Mouse (Mus musculus) adrenal gland, postnatal 25 days (tissue): ENCODE measurements at regions not wholly inside any gene's neighbourhood (a gene's known extent, or its start where the extent isn't known, plus 50 kb on each side); places are given as distances from the start of the nearest gene placed in this dataset.
A peak's percentile ranks its signal among the peaks of the same experiment; 100 is the strongest.

Experiments used
- DNase-seq: peaks from one replicate; pipeline ENCODE4 v3.0.0; 2021; ENCODE audit warnings: mixed read lengths

DNA sequence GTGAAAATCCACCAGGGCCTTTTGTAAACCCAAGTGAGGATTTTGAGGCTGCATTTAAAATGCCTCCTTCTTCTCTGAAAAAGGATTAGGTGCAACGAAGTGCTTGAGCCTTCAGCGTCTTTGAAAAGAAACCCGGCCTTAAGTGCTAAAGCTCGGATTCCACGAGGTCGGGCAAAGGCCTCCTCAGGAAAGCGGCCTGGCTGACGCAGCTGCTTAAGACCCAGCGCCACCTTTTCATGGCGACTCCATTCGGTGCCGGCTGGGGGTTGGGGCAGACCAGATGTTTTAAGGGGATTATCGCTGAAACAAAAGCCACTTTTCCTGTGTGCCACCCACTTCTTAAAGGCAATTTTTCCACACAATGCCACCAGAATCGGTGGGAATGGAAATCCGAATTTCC is 61.6 kb upstream of the 4932438H23Rik start:
- no peak for DNase-seq

DNA sequence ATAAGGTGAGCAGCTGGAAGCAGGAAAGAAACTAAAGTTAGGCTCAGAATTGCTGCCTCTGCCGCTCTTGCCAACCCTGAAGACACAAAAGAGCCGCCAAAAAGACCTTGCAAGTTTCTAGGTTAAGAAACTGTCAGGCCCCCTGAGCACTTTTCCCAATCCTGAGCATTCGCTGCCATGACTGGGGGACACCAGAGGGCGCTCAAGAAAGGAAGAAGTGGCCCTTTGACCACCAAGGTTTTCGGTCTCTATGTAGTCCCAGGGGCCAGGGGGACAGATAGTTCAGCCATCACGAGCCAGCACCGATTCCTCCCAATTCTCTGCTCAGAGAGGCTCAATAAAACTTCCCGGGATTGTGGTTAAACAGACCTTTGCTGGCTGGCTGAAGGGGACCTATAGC is 64.6 kb upstream of the Olig2 start:
- peak; percentile 48 for DNase-seq

DNA sequence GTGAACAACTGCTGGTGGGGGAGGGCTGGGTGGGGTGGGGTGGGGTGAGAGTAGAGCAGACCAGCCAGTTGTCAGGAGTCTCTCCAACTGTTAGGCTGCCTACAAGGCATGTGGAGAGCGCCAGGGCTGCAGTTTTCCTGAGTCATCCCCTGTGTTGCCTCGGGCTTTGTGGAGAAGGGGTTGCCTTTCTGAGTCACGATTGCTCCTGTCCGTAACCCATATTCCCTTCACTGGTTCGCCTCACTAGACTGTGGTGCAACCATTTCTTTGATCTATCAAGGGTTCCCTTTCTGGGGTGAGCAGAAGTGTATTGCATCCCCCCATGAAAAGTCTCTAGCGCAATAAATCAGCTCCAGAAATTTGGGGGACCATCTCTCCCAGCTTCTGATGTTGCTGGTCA is 63.6 kb upstream of the Olig2 start:
- DNase-seq = peak; percentile 12

DNA sequence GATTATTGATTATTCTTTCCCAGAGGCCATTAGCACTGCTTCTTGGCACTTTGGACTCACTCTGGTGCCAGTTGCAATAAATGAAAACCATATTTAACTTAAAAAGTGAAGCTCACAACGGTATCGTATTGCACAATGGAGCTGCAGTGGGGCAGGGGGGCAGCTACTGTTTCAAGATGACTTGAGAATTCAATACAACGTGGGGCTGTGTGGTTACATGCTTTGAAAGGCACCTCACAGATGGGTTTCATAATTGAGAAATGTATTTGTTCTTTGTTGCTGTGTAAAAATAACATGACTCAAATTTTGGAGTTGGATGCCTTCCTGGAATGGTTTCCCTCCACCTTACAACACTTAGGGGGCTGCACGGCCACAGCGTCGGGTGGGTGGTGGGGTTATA is 62.9 kb upstream of the Olig2 start:
- DNase-seq = no peak

DNA sequence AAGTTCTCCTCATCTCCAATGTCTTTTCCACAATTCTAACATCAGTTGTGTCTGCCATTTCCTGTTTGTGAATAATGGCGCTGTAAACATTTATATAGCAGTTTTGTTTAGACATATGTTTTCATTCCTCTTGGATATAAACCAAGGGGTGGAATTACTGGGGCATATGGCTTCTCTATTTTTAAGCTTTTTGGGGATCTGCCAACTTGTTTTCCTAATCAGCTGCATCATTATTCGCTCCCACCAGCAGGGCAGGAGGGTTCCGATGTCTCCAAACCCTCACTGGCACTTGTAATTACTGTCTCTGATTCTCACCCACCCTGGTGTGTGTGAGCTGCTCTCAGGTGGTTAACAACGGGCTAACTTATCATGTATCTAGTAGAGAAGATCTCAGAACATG is 59.4 kb upstream of the Olig2 start:
- no peak for DNase-seq

DNA sequence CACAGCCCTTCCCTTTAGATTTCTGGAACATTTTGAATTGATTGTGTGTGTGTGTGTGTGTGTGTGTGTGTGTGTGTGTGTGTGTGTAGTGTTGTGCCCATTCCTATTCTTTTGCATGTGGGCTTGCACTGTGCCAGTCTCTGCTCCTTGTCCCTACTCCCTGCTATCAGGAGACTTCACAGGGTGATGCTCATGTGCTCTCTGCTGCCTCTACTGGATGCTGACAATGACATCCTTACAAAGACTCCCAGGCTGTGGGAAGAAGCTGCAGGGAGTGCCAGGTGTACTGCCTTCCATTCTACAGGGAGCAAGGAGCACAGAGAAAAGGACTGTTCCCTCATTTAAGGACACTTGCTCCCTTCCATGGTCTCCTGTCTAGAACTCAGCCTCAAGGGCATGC is 58.4 kb upstream of the Olig2 start:
- no peak for DNase-seq

DNA sequence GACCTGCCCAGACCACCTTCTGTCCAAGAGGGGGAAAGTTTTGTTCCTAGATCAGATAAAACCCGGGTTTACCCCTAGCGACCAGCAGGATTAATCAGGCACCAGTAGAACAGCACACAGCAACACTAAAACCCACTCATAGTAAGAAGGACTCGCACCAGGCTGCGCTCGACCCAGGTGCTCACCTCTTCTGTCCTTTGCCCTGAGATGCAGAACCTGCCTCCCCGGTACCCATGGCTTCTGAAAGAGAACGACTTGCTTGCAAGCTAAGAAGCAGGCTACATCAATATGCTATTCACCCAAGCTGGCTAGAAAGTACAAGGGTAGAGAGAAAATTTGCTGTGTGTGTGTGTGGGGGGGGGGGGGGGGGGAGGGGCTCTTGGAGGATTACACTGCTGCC is 56.9 kb upstream of the Olig2 start:
- no peak for DNase-seq

DNA sequence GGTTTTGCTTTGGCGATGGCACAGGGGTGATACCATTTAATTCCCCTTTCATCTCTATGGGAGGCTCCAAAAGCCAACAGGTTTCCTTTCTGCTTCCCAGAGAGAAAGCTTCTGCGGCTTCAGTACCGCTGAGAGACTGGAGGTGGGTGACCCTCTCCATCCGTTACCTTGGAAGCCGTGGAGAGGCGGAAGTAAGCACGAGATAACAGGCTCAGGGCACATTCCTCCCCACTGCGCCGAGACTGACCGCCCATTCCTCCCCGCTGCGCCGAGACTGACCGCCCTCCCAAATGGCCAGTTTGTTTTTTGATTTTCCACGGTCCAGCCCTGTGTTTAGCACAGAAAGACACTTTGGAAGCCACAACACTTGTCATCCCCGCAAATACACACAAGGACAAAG is 55.4 kb upstream of the Olig2 start:
- DNase-seq = no peak

DNA sequence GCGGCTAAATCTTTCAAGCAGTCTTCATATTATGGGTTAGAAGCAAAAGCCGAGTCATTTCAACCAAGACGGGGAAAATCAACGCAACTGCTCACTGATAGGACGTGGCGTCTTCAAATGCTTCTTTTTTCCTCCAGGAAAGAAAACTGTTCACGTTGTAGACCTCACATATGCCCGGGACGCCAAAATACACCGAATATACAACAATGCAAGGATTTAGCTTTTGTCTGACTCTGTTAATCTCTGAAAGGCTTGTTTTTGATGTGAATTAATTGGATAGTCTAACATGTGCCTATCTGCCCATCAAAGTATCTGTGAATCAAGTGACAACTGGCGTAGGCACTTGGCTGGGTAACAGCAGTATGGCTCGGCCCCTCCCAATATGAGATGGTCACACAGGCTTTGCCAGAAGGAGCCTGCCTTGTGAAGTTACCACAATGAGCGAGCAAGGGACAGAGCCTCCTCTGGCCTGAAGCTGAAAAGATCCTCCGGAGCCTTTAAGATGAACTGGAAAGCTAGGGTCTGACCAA is 53.3 kb upstream of the Olig2 start:
- no peak for DNase-seq

DNA sequence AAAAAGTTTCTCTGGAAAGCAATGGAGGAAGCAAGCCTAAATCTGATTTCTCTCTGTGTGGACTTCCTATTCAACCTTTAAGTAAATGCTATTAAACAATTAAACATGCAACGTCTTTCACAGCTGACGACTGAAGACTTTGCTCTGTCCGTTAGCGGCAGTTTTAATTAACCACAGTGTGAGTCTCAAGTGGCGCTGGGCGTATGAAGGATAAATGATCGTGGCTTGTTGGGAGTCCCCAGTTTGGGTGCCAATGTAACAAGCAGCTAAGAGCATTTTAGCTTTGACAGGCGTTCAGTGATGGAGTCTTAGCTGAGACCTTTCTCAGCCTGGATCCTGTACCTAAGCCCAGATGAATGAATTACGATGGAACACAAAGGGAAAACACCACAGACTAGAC is 52.7 kb upstream of the Olig2 start:
- DNase-seq = no peak

DNA sequence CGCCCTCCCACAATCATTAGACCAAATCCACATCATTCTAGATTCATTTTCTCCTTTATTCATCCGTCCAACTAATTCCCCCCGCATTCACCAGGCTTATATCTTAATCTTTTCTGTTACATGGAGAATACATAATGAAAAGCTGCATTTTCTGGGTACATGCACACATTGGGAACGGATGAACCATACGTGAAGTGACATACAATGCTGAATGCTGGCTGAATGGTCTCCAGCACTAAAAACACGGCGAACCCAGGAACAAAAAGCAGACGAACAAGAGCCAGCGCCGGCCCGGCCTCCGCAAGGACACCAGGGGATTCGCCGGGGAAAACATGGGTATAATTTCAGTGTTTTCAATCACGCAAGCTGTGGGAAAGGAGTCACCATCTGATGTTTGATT is 52.0 kb upstream of the Olig2 start:
- no peak for DNase-seq

DNA sequence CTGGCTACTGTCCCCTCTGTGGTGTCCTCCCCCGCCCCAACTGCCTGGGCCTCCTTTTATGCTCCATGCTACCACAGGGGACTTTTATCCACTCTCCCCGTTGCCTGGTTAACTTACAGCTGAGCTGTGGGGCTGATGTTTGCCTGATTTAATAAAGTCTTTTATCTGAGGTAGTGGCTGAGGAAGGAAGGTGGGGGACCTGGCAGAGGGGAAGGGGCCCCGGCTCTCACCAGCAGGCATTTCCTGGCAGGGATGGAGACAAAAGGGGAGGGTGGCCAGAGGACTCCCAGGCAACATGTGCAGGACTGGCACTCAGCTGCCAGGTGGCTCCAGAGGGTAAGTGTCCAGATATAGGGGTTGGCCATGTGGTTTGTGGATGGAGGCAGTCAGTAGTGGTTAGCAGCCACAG is 51.4 kb upstream of the Olig2 start:
- DNase-seq = no peak

DNA sequence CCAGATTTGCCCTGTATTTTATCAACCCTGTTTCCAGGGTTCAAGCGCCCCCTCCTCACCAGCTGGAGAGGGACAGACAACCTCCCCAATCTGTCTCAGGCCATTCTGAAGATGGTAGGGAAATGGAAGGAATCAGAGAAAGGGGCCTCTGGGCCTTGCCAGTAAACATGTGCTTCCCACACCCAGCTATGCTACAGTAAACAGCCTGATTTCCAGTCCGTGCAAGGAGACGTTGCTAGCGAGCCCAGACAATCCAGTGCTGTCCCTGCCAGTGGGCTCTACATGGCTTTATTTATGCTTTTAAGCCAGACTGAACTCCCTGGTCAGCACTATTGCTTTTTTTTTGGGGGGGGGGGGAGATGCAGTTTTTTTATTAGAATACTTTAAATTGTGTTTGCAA is 50.9 kb upstream of the Olig2 start:
- DNase-seq = no peak
